Mouse (Mus musculus): Measurements from ENCODE around the gene Clp1.

GRCm38 (mm10) chr2:84758542-84759127 lies 31.5 kb upstream of the Clp1 start:
- TF ChIP-seq CTCF (IDR thresholded peaks at IDR 0.05) (peak; percentile 87), EP300 (IDR thresholded peaks at IDR 0.05) (no peak)

All from lung, postnatal 0 days (tissue).